Mouse (Mus musculus) heart, adult 9 months (tissue): ENCODE measurements around the gene Sectm1b.
"Not testable (repeated sequence)": the region's sequence is repeated elsewhere in the genome, so short reads cannot be mapped to it uniquely, and the experiment has no call there.

Source experiments
- DNase-seq, 2 experiments: peaks; one replicate each; pipeline ENCODE4 v3.0.0; 2022; ENCODE audit warnings: low spot score in 2 of 2

The Sectm1b gene

DNA sequence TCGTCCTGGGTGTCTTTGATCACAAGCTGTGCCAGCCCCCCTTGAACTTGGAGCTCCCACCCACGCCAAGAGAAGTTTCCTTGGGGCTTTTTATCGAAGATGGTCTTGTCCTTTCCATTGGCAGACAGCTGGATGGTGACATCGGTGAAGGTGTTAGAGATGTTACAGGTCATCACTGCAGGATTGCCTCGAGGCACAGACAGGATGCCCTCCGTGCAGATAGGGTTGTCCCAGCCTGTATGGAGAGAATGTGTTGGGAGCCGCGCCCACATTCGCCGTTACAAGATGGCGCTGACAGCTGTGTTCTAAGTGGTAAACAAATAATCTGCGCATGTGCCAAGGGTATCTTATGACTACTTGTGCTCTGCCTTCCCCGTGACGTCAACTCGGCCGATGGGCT, 6.3 kb upstream of the Sectm1b start:
- not testable (repeated sequence) for DNase-seq

DNA sequence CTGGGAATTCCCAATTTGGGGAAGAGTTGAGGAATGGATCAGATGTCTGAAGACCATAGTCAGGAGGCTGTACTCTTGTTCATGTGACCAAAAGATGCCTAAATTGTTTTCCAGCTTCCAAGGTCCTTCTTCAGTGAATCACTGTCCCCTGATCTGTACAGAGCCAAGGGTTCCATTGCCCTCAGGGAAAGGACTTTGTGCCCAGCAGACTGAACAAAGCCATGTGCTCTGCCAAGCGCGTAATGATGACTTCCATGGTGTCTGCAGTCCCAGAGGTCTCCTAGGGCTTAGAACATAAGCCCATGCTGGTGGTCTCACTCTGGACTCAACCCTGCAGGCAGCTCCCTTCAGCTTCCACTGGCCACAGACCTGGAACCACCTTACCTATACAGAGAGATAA, 4.5 kb upstream of the Sectm1b start:
- DNase-seq: no peak

- DNase-seq: no peak
Observed at GRCm38 (mm10) chr11:121064197-121064596, 828 bp upstream of the Sectm1b start.

DNA sequence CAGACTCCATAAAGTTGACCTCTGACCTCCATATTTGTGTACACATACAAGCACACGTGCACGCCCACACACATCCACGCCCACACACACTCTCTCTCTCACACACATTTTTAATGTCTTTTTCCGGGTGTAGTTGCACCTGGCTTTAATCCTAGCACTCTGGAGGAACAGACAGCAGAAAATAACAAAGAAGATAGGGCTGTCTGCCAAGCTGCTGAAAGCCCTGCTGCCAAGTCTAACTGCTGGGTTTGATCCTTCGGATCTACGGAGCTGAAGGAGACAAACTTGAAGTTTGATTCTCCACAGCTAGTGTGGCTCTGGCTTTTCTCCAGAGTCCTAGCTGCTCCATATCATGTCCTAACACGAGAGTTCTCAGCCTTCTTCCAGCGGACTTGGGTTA, 1.8 kb downstream of the Sectm1b start:
- no peak for DNase-seq

GRCm38 (mm10) chr11:121060401-121061067, 2.8 kb downstream of the Sectm1b start:
- not testable (repeated sequence) for DNase-seq

DNA sequence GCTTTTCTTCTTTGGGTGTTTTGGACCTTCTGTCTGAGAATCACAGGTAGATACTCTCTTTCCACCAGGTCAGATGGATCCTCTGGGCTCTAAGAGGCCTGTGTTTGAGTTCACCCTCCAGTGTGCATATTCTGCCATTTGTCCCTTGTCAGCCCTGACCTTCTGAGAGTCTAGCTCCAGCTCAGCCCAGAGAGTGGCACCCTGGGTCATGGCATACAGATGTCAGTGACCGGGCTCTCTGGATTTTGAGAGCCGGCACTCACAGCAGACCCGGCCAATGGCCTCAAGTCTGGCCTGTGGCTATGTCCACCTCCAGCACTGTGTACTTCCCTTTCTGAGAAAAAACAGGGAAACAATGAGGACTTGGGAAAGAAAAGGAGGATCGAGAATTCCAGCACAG, 3.9 kb downstream of the Sectm1b start:
- no peak for DNase-seq

- no peak for DNase-seq
Observed at GRCm38 (mm10) chr11:121058956-121059355, 4.4 kb downstream of the Sectm1b start.

GRCm38 (mm10) chr11:121058122-121058521, 5.2 kb downstream of the Sectm1b start:
- DNase-seq: no peak

DNA sequence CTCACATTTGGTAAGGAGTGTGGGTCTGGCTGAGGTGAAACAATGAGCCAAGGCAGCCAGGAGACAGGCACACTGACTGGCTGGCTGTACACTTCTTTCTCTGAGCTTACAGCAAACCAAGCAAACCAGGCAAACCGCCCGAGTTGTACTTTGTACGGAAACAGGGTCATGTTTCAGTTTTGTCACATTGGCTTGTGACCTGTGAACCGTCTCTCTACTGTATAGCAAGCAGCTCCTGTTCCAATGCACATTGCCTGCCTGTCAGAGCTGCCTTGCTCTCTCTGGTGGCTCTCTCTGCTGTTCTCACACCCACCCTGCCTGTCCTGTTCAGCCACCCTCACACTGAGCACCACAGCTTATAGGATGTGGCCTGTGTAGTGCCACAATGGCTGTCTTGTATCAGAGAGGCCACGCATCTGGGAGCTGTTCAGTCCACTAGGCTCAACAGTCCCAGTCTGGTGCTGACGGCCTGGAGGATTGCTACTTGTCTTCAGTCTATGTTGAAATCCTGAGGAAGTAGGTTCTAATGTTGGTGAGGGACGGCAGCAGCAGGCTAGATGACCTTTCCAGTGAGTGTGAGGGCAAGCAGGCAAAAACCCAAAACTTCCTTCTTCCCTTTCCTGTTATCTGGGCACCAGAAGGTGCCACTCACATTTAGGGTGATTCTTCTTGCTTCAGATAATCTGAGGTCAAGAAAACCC, 6.7 kb downstream of the Sectm1b start:
- no peak for DNase-seq

DNA sequence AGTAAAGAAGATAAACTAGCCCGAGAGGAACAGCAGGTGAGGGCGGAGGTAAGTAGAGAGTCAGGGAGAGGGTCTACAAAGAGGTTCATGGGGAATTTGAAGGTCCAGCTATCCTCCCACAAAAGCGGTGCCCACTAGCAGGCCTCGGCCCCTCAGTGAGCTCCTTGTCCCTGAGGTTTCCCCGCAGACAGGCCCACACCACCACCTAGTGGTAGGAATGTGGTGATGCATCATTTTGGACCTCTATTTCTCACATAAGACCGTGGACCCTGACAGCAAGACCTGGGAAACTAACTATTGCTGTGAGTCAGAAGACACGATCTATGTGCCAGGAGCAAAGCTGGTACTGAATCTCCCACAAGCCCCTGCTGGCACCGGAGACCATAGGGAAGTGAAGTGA, 9.8 kb downstream of the Sectm1b start:
- DNase-seq: peak; percentile 52 to 78

- no peak for DNase-seq
Observed at GRCm38 (mm10) chr11:121052387-121052786, 11.0 kb downstream of the Sectm1b start.

DNA sequence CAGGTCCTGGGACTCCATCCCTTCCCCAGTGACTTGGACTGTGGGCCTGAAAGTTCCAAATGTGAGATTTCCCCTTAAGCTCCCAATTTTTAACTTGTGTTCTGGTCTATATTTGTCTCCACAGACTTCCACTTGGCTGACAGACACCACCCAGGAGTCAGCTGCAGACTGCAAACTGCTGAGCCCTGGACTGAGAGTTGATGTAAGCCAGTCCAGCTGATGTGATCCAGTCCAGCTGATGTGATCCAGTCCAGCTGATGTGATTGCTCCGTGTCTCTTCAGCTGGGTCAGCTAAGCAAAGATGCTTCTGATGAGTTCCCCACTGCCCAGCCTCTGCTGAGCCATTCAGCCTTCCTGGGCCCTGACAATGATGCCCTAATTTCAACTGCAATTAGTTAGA, 11.6 kb downstream of the Sectm1b start:
- DNase-seq: no peak

GRCm38 (mm10) chr11:121049840-121050239, 13.5 kb downstream of the Sectm1b start:
- no peak for DNase-seq

DNA sequence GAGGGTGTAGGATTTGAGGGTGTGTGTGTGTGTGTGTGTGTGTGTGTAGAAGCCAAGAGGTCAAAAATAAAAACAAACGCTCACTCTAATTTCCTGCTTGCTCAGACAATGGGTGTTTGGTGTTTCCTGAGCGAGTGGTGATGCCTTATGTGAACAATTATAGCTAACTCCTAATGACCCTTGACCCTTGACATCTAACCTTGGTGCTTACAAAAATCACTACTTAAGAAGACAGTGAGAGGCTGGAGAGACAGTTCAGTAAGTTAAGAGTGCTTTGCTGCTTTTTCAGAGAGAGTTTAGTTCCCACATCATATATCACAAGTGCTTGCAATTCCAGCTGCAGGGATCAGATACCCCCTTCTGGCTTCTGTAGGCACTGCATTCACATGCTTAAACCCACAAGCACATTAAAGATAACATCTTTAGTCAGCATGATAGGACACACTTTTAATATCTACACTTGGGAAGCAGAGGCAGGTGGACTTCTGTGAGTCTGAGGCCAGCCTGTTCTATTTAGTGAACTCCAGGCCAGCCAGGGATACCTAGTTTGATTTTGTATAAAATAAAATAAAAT, 15.5 kb downstream of the Sectm1b start:
- DNase-seq: no peak

- no peak for DNase-seq
Observed at GRCm38 (mm10) chr11:121045286-121045685, 18.1 kb downstream of the Sectm1b start.

- not testable (repeated sequence) for DNase-seq
Observed at GRCm38 (mm10) chr11:121043025-121043424, 20.3 kb downstream of the Sectm1b start.

- no peak for DNase-seq
Observed at GRCm38 (mm10) chr11:121042480-121042879, 20.9 kb downstream of the Sectm1b start.

DNA sequence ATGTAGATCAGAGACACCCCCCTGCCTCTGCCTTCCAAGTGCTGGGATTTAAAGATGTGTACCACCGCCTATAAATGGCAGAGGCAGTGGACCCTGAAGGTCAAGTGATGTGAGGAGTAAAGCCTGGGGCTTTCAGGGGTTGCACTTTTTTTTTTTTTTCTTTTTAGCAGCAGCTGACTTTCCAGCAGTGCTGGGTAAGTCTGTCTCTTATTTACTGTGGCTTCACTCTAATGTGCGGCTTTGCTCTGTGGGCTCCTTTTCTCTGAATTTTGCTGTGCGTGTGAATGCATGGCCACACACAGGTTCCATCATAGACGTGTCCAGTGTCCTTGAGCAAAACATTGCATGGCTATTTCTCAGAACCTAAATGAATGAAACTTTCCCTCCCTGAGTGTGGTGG, 21.7 kb downstream of the Sectm1b start:
- DNase-seq: no peak

DNA sequence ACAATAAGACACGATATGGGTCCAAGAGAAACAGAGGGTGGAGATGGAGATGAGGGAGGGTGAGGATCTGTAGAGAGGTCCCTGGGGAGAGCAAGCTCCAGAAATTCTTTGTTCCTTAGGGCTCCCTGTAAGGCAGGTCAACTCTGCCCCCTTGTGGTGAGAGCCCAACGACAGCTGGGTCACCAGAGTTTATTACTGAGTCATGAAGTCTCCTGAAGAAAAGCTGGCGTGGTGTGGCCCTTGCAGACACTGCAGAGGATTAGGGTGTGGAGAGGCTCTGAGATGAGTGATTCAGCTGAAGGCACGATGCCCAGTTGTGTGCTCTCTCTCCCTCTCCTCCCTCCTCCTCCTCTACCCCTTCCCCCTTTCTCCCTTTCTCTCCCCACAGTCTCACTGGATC, 22.2 kb downstream of the Sectm1b start:
- peak; percentile 50 to 72 for DNase-seq

DNA sequence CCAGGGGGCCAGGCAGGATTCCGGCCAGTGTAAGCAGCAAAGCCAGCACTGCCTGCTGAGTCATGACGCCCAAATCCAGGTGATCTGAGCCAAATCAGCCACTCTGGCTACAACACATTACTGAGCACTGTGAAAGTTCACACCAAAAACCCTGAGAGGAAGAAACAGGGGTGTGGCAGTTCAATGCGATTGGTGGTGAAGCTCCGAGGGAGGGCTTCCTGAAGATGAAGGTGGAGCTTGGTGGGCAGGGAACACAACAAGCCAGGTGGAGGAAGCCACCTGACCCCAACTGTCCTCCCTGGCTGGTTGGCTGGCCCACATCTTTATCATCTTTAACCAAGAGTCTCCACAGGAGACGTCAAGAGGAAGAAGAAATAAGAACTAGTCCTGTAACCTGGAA, 24.1 kb downstream of the Sectm1b start, which contains the start of gene Cd7:
TSS of gene Cd7 (minus strand) at position 117 of the 400 bp plus-strand sequence.
- DNase-seq: no peak

DNA sequence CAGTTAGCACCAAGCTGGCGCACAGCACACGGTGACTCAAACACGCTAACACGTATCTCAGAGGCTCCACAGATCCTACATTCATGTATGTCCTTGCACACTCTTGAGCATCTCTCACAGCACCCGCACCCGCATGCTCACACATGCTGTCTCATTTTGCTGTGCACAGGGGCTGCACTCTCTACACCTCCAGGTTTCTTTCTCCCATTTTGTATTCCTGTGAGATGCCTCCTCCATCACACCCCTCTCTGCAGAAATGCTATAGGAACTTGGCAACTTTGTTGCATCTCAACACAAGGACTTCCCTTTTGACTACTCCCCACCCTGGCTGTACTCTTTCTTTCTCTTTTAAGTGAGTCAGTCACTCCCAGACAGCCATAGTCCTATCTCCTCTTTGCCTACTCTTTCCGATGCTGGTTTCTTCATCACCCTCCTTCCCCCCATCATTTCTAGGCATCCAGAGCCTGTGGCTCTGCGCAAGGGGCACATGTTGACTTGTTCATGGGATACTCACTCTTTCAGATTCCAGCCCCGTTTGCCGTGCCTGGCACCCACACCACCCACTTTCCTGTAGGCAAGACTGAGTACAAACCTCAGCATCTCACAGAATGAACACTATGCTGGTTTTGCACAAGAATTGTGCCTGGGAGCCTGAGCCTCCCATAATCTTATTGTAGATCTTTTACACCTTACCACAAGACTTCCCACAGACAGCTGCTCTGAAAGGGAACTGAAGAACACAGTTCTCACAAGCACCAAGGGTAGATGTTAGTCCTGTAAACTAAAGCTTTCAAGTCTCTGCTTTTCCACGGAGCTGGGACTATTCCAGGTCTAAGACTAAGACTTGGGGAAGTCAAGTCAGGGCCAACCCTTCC, 24.8 kb downstream of the Sectm1b start:
- no peak for DNase-seq

- DNase-seq: no peak
Observed at GRCm38 (mm10) chr11:121033118-121033517, 30.3 kb downstream of the Sectm1b start.
